Mouse (Mus musculus): Measurements from ENCODE around the gene Nub1. TPM values are rescaled to one million over a fixed set of nuclear protein-coding genes. Genes with fewer than 3 reads are reported as not detected.
A peak's percentile ranks its signal among the peaks of the same experiment; 100 is the strongest.

The Nub1 gene
- polyA plus RNA-seq, 1 experiment from 2014 or later = 39.9 TPM

DNA sequence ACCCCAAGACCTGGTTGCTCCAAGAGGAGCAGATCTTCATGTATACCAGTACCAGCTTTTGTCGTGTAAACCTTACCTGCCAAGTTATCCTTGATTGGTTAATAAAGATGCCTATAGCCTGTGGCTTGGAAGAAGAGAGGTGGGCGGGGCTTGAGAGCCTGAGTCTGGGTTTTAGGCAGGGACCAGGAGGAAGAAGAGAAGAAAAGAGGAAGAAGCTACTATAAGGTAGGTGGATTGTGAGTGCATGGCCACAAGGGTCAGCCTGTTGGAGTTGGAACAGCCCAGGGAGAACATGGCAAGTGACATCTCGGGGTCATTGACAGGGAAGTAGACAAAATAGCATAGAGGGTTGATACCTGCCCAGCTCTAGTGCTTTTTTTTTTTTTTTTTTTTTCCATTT lies 34.5 kb downstream of the Nub1 start:
- H3K4me2 ChIP-seq (replicated peaks; ENCODE audit: low read depth, low read length) = no peak overlapping the region
- H3K36me3 ChIP-seq (ENCODE audit: insufficient read depth, low read length) = peaks cover 31% of the 10 kb centered on the region
- WGBS = 90% methylated on average over 3 of the region's 3 CpGs

DNA sequence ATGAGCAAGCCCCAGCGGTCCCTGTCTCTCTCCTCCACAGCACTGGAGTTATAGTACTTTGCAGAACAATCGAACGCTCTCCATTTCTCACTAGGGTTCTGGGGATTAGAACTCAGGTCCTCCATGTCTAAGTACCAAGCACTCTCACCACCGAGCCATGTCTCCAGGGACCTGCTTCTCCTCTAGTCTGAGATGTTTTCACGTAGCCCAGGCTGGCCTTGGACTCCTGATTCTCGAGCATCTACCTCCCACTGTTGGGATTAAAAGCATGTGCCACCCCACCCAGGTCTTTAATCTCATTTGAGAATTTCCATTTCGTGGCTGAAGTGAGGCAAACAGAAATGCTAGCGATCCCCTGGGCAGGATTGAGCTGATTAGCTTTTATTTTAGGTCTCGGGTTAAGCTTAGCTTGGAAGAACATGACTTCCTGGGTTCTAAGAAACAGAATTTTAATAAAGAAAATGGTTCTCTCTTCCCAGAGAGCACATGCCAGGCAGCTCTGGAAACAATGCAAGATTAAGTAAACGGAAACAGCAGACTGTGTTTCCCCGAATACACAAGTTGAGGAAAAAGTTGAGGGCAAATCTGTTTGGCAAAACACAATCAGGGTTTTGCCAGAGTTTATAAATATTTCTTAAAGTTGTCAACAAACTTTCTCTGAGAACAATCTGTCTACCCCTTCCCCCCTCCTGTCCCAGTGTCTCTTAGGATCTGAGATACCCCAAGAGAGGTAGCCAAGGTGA lies 38.4 kb downstream of the Nub1 start:
- H3K9me3 ChIP-seq (ENCODE audit: low read length) = no peaks in the 10 kb centered on the region
- 77% methylated on average over 11 of the region's 11 CpGs for WGBS
- no peak for ATAC-seq (ENCODE audit: low FRiP score, low TSS enrichment)
- H3K27ac ChIP-seq (ENCODE audit: low read length) = peak overlapping the region; percentile 88; the same call in 1 of the 2 replicates
- H3K27me3 ChIP-seq (ENCODE audit: insufficient read depth, low read length) = no peaks in the 10 kb centered on the region
- H3K9ac ChIP-seq (replicated peaks; ENCODE audit: low read length) = 0 out of 2 replicates have a peak overlapping the region, but pooled peaks have one; percentile 24
- H3K36me3 ChIP-seq (ENCODE audit: insufficient read depth, low read length) = peaks cover 16% of the 10 kb centered on the region
- H3K4me3 ChIP-seq (ENCODE audit: low read length) = no peak overlapping the region
- no peak overlapping the region for H3K4me2 ChIP-seq (replicated peaks; ENCODE audit: low read depth, low read length)
- H3K4me1 ChIP-seq (ENCODE audit: insufficient read depth, low read length) = peaks cover 29% of the 10 kb centered on the region

More for the DNA sequence above, 34.5 kb downstream of the Nub1 start:
- Histone ChIP-seq H3K4me1 (ENCODE audit: insufficient read depth, low read length) (peaks cover 9% of the 10 kb centered on the region), H3K27me3 (ENCODE audit: insufficient read depth, low read length) (no peaks in the 10 kb centered on the region), H3K9me3 (ENCODE audit: low read length) (no peaks in the 10 kb centered on the region), H3K9ac (replicated peaks; ENCODE audit: low read length) (no peak overlapping the region), H3K4me3 (ENCODE audit: low read length) (no peak overlapping the region), H3K27ac (ENCODE audit: low read length) (no peak overlapping the region)
- ATAC-seq (ENCODE audit: low FRiP score, low TSS enrichment) = no peak

DNA sequence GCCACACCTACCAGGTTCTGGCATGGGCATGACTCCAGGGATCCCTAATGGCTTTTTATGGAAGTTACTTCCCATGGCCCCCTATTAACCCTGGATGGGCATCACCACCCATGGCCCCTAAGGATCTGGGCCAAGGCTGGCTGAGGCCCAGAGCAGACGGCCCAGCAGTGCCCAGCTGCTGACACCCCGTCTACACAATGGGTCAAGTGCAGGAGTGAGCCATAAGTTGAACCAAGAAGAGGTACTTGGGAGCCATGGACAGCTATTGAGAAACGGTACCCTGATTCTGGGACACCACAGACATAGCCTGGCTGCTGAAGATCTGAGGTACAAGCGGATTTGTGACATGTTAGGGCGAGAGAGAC lies 38.9 kb downstream of the Nub1 start:
- Histone ChIP-seq H3K36me3 (ENCODE audit: insufficient read depth, low read length) (peaks cover 14% of the 10 kb centered on the region), H3K4me2 (replicated peaks; ENCODE audit: low read depth, low read length) (no peak overlapping the region), H3K4me3 (ENCODE audit: low read length) (no peak overlapping the region), H3K4me1 (ENCODE audit: insufficient read depth, low read length) (peaks cover 32% of the 10 kb centered on the region), H3K27me3 (ENCODE audit: insufficient read depth, low read length) (no peaks in the 10 kb centered on the region), H3K27ac (ENCODE audit: low read length) (peak overlapping the region; percentile 88; the same call in 1 of the 2 replicates), H3K9me3 (ENCODE audit: low read length) (no peaks in the 10 kb centered on the region), H3K9ac (replicated peaks; ENCODE audit: low read length) (peak overlapping the region; percentile 24; the same call in 1 of the 2 replicates)
- no peak for ATAC-seq (ENCODE audit: low FRiP score, low TSS enrichment)
- WGBS = 74% methylated on average over 5 of the region's 5 CpGs

DNA sequence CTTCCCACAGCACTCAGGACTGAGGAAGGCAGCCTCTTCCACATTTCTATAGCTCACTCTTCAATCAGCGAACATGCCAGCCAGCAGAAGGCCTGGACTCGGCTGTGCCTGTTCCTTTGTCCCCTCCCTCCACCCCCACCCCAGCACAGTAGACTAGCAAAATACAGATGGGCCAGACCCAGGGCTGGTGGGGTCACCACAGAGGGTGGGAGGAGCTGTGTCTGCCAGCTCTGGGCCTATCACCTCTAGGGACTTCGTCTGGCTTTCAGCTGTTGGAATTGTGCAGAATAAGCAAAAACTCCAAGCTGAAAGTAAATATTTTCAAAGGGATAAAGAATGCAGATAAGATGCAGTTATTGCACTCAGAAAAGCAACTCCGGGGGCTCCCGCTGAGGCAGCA lies 39.5 kb downstream of the Nub1 start:
- peaks cover 37% of the 10 kb centered on the region for H3K4me1 ChIP-seq (ENCODE audit: insufficient read depth, low read length)
- 38% methylated on average over 5 of the region's 5 CpGs for WGBS
- peak; percentile 77 for ATAC-seq (ENCODE audit: low FRiP score, low TSS enrichment)
- peaks cover 10% of the 10 kb centered on the region for H3K36me3 ChIP-seq (ENCODE audit: insufficient read depth, low read length)
- no peaks in the 10 kb centered on the region for H3K9me3 ChIP-seq (ENCODE audit: low read length)
- peak overlapping the region; percentile 24 for H3K9ac ChIP-seq (replicated peaks; ENCODE audit: low read length)
- H3K27me3 ChIP-seq (ENCODE audit: insufficient read depth, low read length) = no peaks in the 10 kb centered on the region
- H3K27ac ChIP-seq (ENCODE audit: low read length) = peak overlapping the region; percentile 88
- H3K4me3 ChIP-seq (ENCODE audit: low read length) = no peak overlapping the region
- 0 out of 2 replicates have a peak overlapping the region, but pooled peaks have one; percentile 8 for H3K4me2 ChIP-seq (replicated peaks; ENCODE audit: low read depth, low read length)

DNA sequence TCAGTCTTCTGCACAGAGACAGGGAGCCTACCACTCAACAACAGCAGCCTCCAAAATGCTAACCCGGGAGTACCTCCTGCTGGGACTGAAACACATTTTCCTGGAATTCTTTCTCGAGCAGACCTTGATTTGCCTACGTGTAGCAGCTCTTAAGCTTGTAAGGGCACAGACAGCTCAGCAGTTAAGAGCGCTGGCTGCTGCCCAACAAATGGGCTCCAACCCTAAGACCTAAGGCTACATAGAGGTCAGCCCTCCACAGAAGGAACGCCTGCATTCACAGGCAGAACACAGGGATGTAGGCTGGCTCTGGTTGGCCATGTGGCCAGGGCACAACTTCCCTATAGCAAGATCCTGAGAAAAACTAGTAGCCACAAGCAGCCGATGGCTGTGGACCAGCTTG lies 40.6 kb downstream of the Nub1 start:
- H3K4me1 ChIP-seq (ENCODE audit: insufficient read depth, low read length) = peaks cover 39% of the 10 kb centered on the region
- 69% methylated on average over 6 of the region's 6 CpGs for WGBS
- no peak overlapping the region for H3K9ac ChIP-seq (replicated peaks; ENCODE audit: low read length)
- H3K27ac ChIP-seq (ENCODE audit: low read length) = peak overlapping the region; percentile 88
- no peaks in the 10 kb centered on the region for H3K9me3 ChIP-seq (ENCODE audit: low read length)
- no peak overlapping the region for H3K4me2 ChIP-seq (replicated peaks; ENCODE audit: low read depth, low read length)
- H3K27me3 ChIP-seq (ENCODE audit: insufficient read depth, low read length) = no peaks in the 10 kb centered on the region
- H3K36me3 ChIP-seq (ENCODE audit: insufficient read depth, low read length) = peaks cover 7% of the 10 kb centered on the region
- ATAC-seq (ENCODE audit: low FRiP score, low TSS enrichment) = no peak
- no peak overlapping the region for H3K4me3 ChIP-seq (ENCODE audit: low read length)

DNA sequence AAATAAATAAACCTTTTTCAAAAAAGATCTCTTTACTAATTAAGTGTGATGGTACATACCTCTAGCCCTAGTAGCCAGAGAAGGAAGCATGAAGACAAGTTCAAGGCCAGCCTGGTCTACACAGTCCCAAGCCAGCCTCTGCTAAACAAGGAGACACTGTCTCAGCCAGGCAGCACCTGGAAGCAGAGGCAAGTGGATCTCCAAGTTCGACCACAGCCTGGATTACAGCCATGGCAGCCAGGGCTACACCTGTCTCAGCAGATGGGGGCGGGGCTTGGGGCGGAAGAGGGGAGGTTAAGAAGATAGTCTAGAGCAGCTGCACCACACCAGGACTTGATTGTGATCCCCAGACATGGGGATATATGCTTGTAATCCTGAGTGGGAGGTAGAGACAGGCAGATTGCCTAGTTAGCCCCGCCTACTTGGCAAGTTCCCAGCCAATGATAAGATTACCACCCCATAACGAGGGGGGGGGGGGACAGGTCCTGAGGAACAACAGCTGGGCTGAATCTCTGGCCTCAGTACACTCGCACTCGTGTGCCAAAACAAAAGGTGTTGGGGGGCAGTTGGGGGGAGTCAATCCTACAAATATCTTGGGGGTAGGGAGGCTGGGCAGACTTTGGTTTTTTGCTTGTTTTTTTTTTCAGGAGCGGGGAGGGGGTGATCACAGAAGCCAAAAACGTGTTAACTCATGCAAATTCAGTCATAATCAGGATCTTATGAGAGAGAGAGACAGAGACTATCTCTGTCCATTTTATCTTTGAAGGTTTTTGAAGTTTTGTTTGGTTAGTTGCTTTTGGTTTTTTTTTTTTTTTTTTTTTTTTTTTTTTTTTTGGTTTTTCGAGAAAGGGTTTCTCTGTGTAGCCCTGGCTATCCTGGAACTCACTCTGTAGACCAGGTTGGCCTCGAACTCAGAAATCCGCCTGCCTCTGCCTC lies 41.8 kb downstream of the Nub1 start:
- WGBS = 65% methylated on average over 12 of the region's 12 CpGs
- no peak overlapping the region for H3K9ac ChIP-seq (replicated peaks; ENCODE audit: low read length)
- no peak for ATAC-seq (ENCODE audit: low FRiP score, low TSS enrichment)

DNA sequence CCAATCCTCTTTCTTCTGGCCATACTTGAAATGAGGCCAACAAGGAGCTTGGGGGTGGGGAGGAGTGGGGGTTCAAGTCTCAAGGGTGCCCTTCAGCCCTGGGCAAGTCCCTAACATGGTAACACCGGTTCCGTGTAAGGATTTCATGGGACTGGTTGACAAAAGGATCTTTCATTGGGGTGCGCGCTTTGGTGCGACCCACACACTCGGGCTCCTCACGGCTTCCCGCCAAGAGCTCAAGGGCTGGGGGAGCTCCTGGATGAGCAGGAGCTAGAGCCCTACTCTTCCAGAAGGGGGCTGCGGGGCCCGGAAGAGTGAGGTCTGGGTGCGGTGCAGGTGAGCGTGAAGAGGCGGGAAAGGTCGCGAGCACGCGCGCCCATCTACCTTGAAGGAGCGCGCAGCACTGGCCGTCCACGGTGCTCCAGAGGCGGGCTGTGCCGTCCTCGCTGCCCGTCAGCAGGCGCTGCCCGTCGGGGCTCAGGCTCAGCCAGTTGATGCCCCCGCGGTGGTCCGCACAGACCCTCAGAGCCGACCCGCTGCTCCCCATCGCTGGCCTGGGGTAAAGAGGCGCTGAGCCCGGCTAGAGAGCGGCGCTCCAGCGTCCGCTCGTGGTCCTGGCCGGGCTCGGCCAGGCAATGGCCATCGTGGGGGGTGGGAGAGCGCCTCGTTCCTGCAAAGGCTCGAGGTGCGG lies 44.6 kb downstream of the Nub1 start:
- peaks cover 53% of the 10 kb centered on the region for H3K4me1 ChIP-seq (ENCODE audit: insufficient read depth, low read length)
- ATAC-seq (ENCODE audit: low FRiP score, low TSS enrichment) = peak; percentile 20
- H3K4me2 ChIP-seq (replicated peaks; ENCODE audit: low read depth, low read length) = peak overlapping the region; percentile 88
- WGBS = 1% methylated on average over 45 of the region's 49 CpGs
- H3K9ac ChIP-seq (replicated peaks; ENCODE audit: low read length) = peak overlapping the region; percentile 90
- H3K4me3 ChIP-seq (ENCODE audit: low read length) = peak overlapping the region; percentile 72
- H3K36me3 ChIP-seq (ENCODE audit: insufficient read depth, low read length) = no peaks in the 10 kb centered on the region
- H3K9me3 ChIP-seq (ENCODE audit: low read length) = no peaks in the 10 kb centered on the region
- no peaks in the 10 kb centered on the region for H3K27me3 ChIP-seq (ENCODE audit: insufficient read depth, low read length)
- H3K27ac ChIP-seq (ENCODE audit: low read length) = peak overlapping the region; percentile 76

More for the DNA sequence above, 41.8 kb downstream of the Nub1 start:
- Histone ChIP-seq H3K36me3 (ENCODE audit: insufficient read depth, low read length) (no peaks in the 10 kb centered on the region), H3K4me1 (ENCODE audit: insufficient read depth, low read length) (peaks cover 47% of the 10 kb centered on the region), H3K9me3 (ENCODE audit: low read length) (no peaks in the 10 kb centered on the region), H3K4me2 (replicated peaks; ENCODE audit: low read depth, low read length) (no peak overlapping the region), H3K27me3 (ENCODE audit: insufficient read depth, low read length) (no peaks in the 10 kb centered on the region), H3K27ac (ENCODE audit: low read length) (no peak overlapping the region), H3K4me3 (ENCODE audit: low read length) (no peak overlapping the region)

DNA sequence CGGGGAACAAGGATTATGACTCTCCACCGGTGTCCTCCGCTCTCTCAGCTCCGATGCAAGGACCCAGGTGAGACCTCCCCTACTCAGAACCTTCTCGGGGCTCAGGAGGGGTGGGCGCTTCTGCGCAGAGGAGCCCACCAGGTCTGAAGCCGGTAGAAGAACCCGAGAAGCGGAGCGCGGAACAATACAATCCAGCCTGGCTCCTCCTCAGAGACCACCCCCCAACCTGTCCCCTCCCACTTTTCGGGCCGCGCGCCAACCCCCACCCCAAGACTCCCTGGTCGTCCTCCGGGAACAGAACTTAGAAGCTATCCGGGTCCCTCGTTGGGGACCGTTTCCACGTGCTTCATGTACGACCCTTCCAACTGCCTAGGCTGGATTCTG lies 45.1 kb downstream of the Nub1 start, which contains the start of gene Wdr86:
Wdr86 (minus strand) TSS at position 240 of the 384 bp plus-strand sequence.
- no peaks in the 10 kb centered on the region for H3K36me3 ChIP-seq (ENCODE audit: insufficient read depth, low read length)
- 0% methylated on average over 23 of the region's 23 CpGs for WGBS
- peak within 1 kb of the TSS; percentile 72 for H3K4me3 ChIP-seq (ENCODE audit: low read length)
- peak within 1 kb of the TSS; percentile 76 for H3K27ac ChIP-seq (ENCODE audit: low read length)
- H3K9me3 ChIP-seq (ENCODE audit: low read length) = no peaks in the 10 kb centered on the region
- H3K4me1 ChIP-seq (ENCODE audit: insufficient read depth, low read length) = peaks cover 48% of the 10 kb centered on the region
- peak within 1 kb of the TSS; percentile 88 for H3K4me2 ChIP-seq (replicated peaks; ENCODE audit: low read depth, low read length)
- H3K27me3 ChIP-seq (ENCODE audit: insufficient read depth, low read length) = no peaks in the 10 kb centered on the region
- peak; percentile 39 for ATAC-seq (ENCODE audit: low FRiP score, low TSS enrichment)
- peak within 1 kb of the TSS; percentile 90 for H3K9ac ChIP-seq (replicated peaks; ENCODE audit: low read length)

DNA sequence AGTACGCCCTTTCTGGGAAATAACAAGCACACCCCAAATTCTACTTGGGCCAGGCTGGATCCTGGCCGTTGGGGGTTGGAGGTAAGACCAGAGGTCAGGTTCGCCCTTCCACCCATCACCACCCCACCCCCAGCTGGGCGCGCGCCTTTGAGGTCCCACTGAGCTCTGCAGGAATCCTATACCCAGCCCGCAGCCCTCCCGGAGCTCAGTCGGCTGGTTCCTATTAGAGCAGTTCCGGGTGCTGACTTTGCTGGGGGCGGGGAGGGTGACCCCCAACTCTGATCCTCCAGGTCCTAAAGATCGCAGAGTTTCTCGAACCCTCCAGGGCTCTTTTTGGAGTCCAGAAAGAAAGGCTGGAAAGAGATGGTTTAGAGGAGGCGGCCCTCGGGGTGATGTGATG lies 45.7 kb downstream of the Nub1 start:
- peak overlapping the region; percentile 76 for H3K27ac ChIP-seq (ENCODE audit: low read length)
- peaks cover 46% of the 10 kb centered on the region for H3K4me1 ChIP-seq (ENCODE audit: insufficient read depth, low read length)
- H3K9me3 ChIP-seq (ENCODE audit: low read length) = no peaks in the 10 kb centered on the region
- H3K4me2 ChIP-seq (replicated peaks; ENCODE audit: low read depth, low read length) = peak overlapping the region; percentile 88
- H3K9ac ChIP-seq (replicated peaks; ENCODE audit: low read length) = peak overlapping the region; percentile 90
- peak; percentile 28; the same call in 1 of the 2 replicates for ATAC-seq (ENCODE audit: low FRiP score, low TSS enrichment)
- H3K4me3 ChIP-seq (ENCODE audit: low read length) = peak overlapping the region; percentile 72
- WGBS = 1% methylated on average over 15 of the region's 15 CpGs
- no peaks in the 10 kb centered on the region for H3K27me3 ChIP-seq (ENCODE audit: insufficient read depth, low read length)
- no peaks in the 10 kb centered on the region for H3K36me3 ChIP-seq (ENCODE audit: insufficient read depth, low read length)

Measured in kidney, embryonic 16.5 days (tissue).